Mouse (Mus musculus) brain, embryonic 14.5 days (tissue): ENCODE results near the gene Spred2.

ENCODE experiments used
- CTCF ChIP-seq: fragments of 200-500 bp; IDR thresholded peaks from 2 replicates; pipeline ENCODE4 v1.5.1; 2012; ENCODE audit warnings: inconsistent platforms, mild to moderate bottlenecking, moderate library complexity, borderline replicate concordance; ENCODE audit not compliant: insufficient read depth, insufficient read length; ENCODE audit errors: extremely low read depth
- POLR2A ChIP-seq: fragments of 200-500 bp; IDR thresholded peaks from 2 replicates; pipeline ENCODE4 v1.6.1; 2012; ENCODE audit warnings: mild to moderate bottlenecking, inconsistent platforms, borderline replicate concordance; ENCODE audit not compliant: poor library complexity, insufficient read depth, insufficient read length, severe bottlenecking; ENCODE audit errors: extremely low read depth

GRCm38 (mm10) chr11:20018905-20019304, 94.7 kb downstream of the Spred2 start:
- no peak for TF ChIP-seq POLR2A
- TF ChIP-seq CTCF = no peak
